In genomic region chr17:83078601-83079360, GRCm38 (mm10) we compare ENCODE assay signal across 10 mouse cellular contexts.
DNase-seq lines count a peak whose midpoint lies in the region; ATAC-seq lines count a peak whose summit lies in the region.
"Had no signal": no experiment of that assay in that cellular context is flagged by ENCODE, and none has a peak within 500 bp of the region (broad histone marks: within the 10 kb centered on the region; RNA-seq: fewer than 3 reads in every experiment).

No protein-coding gene starts in this region.

- H3K9ac ChIP-seq in lung, embryonic 16.5 days (ENCODE audit: low read length), result no peak overlapping the region
- no peak overlapping the region for H3K9ac ChIP-seq in stomach, embryonic 14.5 days (replicated peaks; ENCODE audit: low read depth, low read length)

- DNase-seq in lung, adult 18-20 months, result no peak
- DNase-seq in embryonic facial prominence, embryonic 10.5 days (ENCODE audit: low spot score), result peak; percentile 56
- peak; percentile 41 to 54 for DNase-seq in kidney, postnatal 4 days
- DNase-seq in gastrocnemius, postnatal 14 days, result no peak
- no peak for DNase-seq in frontal cortex, postnatal 10 days (ENCODE audit: low spot score in 2 of 2)
- DNase-seq in spleen, postnatal 36 days (ENCODE audit: low spot score in 2 of 2), result no peak
- DNase-seq: right cerebral cortex, postnatal 25 days had no signal

- H3K27ac ChIP-seq in lung, embryonic 16.5 days (ENCODE audit: low read length), result peak overlapping the region; percentile 50; the same call in 1 of the 2 replicates
- peak overlapping the region; percentile 79 for H3K27ac ChIP-seq in embryonic facial prominence, embryonic 10.5 days (replicated peaks)
- peak overlapping the region; percentile 67 for H3K27ac ChIP-seq in stomach, embryonic 14.5 days (ENCODE audit: low read length)
- H3K27ac ChIP-seq: heart, adult 2 months had no signal

- H3K36me3 ChIP-seq in lung, embryonic 16.5 days (ENCODE audit: control insufficient read depth, insufficient read depth, low read length), result no peaks in the 10 kb centered on the region
- H3K36me3 ChIP-seq in embryonic facial prominence, embryonic 10.5 days (replicated peaks), result no peaks in the 10 kb centered on the region
- no peaks in the 10 kb centered on the region for H3K36me3 ChIP-seq in stomach, embryonic 14.5 days (ENCODE audit: control insufficient read depth, insufficient read depth, low read length)

- no peaks in the 10 kb centered on the region for H3K9me3 ChIP-seq in lung, embryonic 16.5 days (ENCODE audit: control insufficient read depth, low read length)
- peaks cover 4% of the 10 kb centered on the region; the same call in 1 of the 2 replicates for H3K9me3 ChIP-seq in embryonic facial prominence, embryonic 10.5 days
- H3K9me3 ChIP-seq in stomach, embryonic 14.5 days (ENCODE audit: control insufficient read depth, low read depth, low read length), result no peaks in the 10 kb centered on the region

- ATAC-seq in lung, embryonic 16.5 days (ENCODE audit: low read depth), result peak; percentile 71
- ATAC-seq in stomach, embryonic 14.5 days (ENCODE audit: insufficient number of reproducible peaks, insufficient read depth, low FRiP score, low read depth), result no peak

- H3K4me3 ChIP-seq in lung, embryonic 16.5 days (ENCODE audit: low read length), result no peak overlapping the region
- H3K4me3 ChIP-seq in embryonic facial prominence, embryonic 10.5 days, result peak overlapping the region; percentile 37
- no peak overlapping the region for H3K4me3 ChIP-seq in stomach, embryonic 14.5 days (ENCODE audit: low read depth, low read length)
- H3K4me3 ChIP-seq: heart, adult 2 months had no signal

- 24% methylated on average over 19 of the region's 19 CpGs for WGBS in lung, embryonic 16.5 days
- WGBS in embryonic facial prominence, embryonic 10.5 days, result 18% methylated on average over 19 of the region's 19 CpGs
- 17% methylated on average over 19 of the region's 19 CpGs for WGBS in stomach, embryonic 14.5 days

- intact Hi-C loops in gastrocnemius, postnatal 14 days (cut with DNase I; ENCODE audit: low total_unique reads), result no loop called here

- no peak overlapping the region; the same call in 1 of the 2 replicates for H3K4me2 ChIP-seq in lung, embryonic 16.5 days (ENCODE audit: low read depth, low read length)
- no peak overlapping the region for H3K4me2 ChIP-seq in stomach, embryonic 14.5 days (replicated peaks; ENCODE audit: low read depth, low read length)

- H3K27me3 ChIP-seq in lung, embryonic 16.5 days (ENCODE audit: control insufficient read depth, insufficient read depth, low read depth, low read length), result no peaks in the 10 kb centered on the region
- peaks cover 42% of the 10 kb centered on the region for H3K27me3 ChIP-seq in embryonic facial prominence, embryonic 10.5 days (replicated peaks; ENCODE audit: low read depth, poor library complexity, severe bottlenecking)
- no peaks in the 10 kb centered on the region for H3K27me3 ChIP-seq in stomach, embryonic 14.5 days (ENCODE audit: control insufficient read depth, insufficient read depth, low read length)

- peaks cover 19% of the 10 kb centered on the region for H3K4me1 ChIP-seq in lung, embryonic 16.5 days (replicated peaks; ENCODE audit: control insufficient read depth, insufficient read depth, low read length)
- peaks cover 64% of the 10 kb centered on the region for H3K4me1 ChIP-seq in embryonic facial prominence, embryonic 10.5 days
- H3K4me1 ChIP-seq in stomach, embryonic 14.5 days (ENCODE audit: control insufficient read depth, insufficient read depth, low read length), result peaks cover 36% of the 10 kb centered on the region

Comparison
In these comparisons a context has a peak if more than half of its experiments do, and no peak if none do; other contexts are left out.
1. DNase-seq: peak in embryonic facial prominence, embryonic 10.5 days (single experiment) and kidney, postnatal 4 days (2 of 2); none in lung, adult 18-20 months (0 of 2), gastrocnemius, postnatal 14 days (single experiment), frontal cortex, postnatal 10 days (0 of 2) and spleen, postnatal 36 days (0 of 2).
2. Peak in every context shown above with its lines, with median percentiles within 50 percentile points of each other: H3K27ac ChIP-seq.